Mouse (Mus musculus): ENCODE measurements around the gene Srcin1.

Srcin1 gene

GRCm38 (mm10) chr11:97489589-97490324, 86.2 kb downstream of the Srcin1 start:
- in situ Hi-C loops (cut with MboI; ENCODE audit: low pct_unique_long_range_greater_than_20kb in 1 of 2, low sequenced_read_pairs in 2 of 2, unreplicated experiment in 1 of 2), result loop anchor here (5.0 to 10.0 kb wide), 2 partner anchors 95 to 133 kb away; no protein-coding TSS in a partner anchor

- in situ Hi-C loops (cut with MboI; ENCODE audit: low pct_unique_long_range_greater_than_20kb in 1 of 2, low sequenced_read_pairs in 2 of 2, unreplicated experiment in 1 of 2), result loop anchor here (5.0 to 10.0 kb wide), 2 partner anchors 97 to 135 kb away; no protein-coding TSS in a partner anchor
Measured at GRCm38 (mm10) chr11:97487656-97488055, 88.3 kb downstream of the Srcin1 start.

- in situ Hi-C loops (cut with MboI; ENCODE audit: low pct_unique_long_range_greater_than_20kb in 1 of 2, low sequenced_read_pairs in 2 of 2, unreplicated experiment in 1 of 2), result loop anchor here (5.0 to 10.0 kb wide), 2 partner anchors 99 to 137 kb away; no protein-coding TSS in a partner anchor
Measured at GRCm38 (mm10) chr11:97485661-97486060, 90.3 kb downstream of the Srcin1 start.

GRCm38 (mm10) chr11:97479824-97480223, 96.2 kb downstream of the Srcin1 start:
- in situ Hi-C loops (cut with MboI; ENCODE audit: low pct_unique_long_range_greater_than_20kb in 1 of 2, low sequenced_read_pairs in 2 of 2, unreplicated experiment in 1 of 2), result loop anchor here in 1 of 2 experiments (10.0 kb wide), 1 partner anchor 105 kb away; no protein-coding TSS in a partner anchor

- in situ Hi-C loops (cut with MboI; ENCODE audit: low pct_unique_long_range_greater_than_20kb in 1 of 2, low sequenced_read_pairs in 2 of 2, unreplicated experiment in 1 of 2), result no loop called here
Measured at GRCm38 (mm10) chr11:97479085-97479484, 96.9 kb downstream of the Srcin1 start.

- in situ Hi-C loops (cut with MboI; ENCODE audit: low pct_unique_long_range_greater_than_20kb in 1 of 2, low sequenced_read_pairs in 2 of 2, unreplicated experiment in 1 of 2), result no loop called here
Measured at GRCm38 (mm10) chr11:97478345-97478744, 97.6 kb downstream of the Srcin1 start.

- in situ Hi-C loops (cut with MboI; ENCODE audit: low pct_unique_long_range_greater_than_20kb in 1 of 2, low sequenced_read_pairs in 2 of 2, unreplicated experiment in 1 of 2), result no loop called here
Measured at GRCm38 (mm10) chr11:97477431-97477830, 98.6 kb downstream of the Srcin1 start.

- in situ Hi-C loops (cut with MboI; ENCODE audit: low pct_unique_long_range_greater_than_20kb in 1 of 2, low sequenced_read_pairs in 2 of 2, unreplicated experiment in 1 of 2), result no loop called here
Measured at GRCm38 (mm10) chr11:97476334-97477095, 99.5 kb downstream of the Srcin1 start.

- in situ Hi-C loops (cut with MboI; ENCODE audit: low pct_unique_long_range_greater_than_20kb in 1 of 2, low sequenced_read_pairs in 2 of 2, unreplicated experiment in 1 of 2), result loop anchor here in 1 of 2 experiments (5.0 kb wide), 1 partner anchor 44 kb away; no protein-coding TSS in a partner anchor
Measured at GRCm38 (mm10) chr11:97471276-97471675, 104.7 kb downstream of the Srcin1 start.

GRCm38 (mm10) chr11:97469828-97470227, 106.2 kb downstream of the Srcin1 start:
- in situ Hi-C loops (cut with MboI; ENCODE audit: low pct_unique_long_range_greater_than_20kb in 1 of 2, low sequenced_read_pairs in 2 of 2, unreplicated experiment in 1 of 2), result loop anchor here in 1 of 2 experiments (5.0 kb wide), 1 partner anchor 43 kb away; no protein-coding TSS in a partner anchor

GRCm38 (mm10) chr11:97468639-97469287, 107.2 kb downstream of the Srcin1 start:
- in situ Hi-C loops (cut with MboI; ENCODE audit: low pct_unique_long_range_greater_than_20kb in 1 of 2, low sequenced_read_pairs in 2 of 2, unreplicated experiment in 1 of 2), result no loop called here

- in situ Hi-C loops (cut with MboI; ENCODE audit: low pct_unique_long_range_greater_than_20kb in 1 of 2, low sequenced_read_pairs in 2 of 2, unreplicated experiment in 1 of 2), result no loop called here
Measured at GRCm38 (mm10) chr11:97466444-97467160, 109.4 kb downstream of the Srcin1 start.

- in situ Hi-C loops (cut with MboI; ENCODE audit: low pct_unique_long_range_greater_than_20kb in 1 of 2, low sequenced_read_pairs in 2 of 2, unreplicated experiment in 1 of 2), result no loop called here
Measured at GRCm38 (mm10) chr11:97465957-97466356, 110.0 kb downstream of the Srcin1 start.

GRCm38 (mm10) chr11:97463991-97464390, 112.0 kb downstream of the Srcin1 start:
- in situ Hi-C loops (cut with MboI; ENCODE audit: low pct_unique_long_range_greater_than_20kb in 1 of 2, low sequenced_read_pairs in 2 of 2, unreplicated experiment in 1 of 2), result no loop called here

GRCm38 (mm10) chr11:97463166-97463565, 112.8 kb downstream of the Srcin1 start:
- in situ Hi-C loops (cut with MboI; ENCODE audit: low pct_unique_long_range_greater_than_20kb in 1 of 2, low sequenced_read_pairs in 2 of 2, unreplicated experiment in 1 of 2), result no loop called here

GRCm38 (mm10) chr11:97462538-97462937, 113.4 kb downstream of the Srcin1 start:
- in situ Hi-C loops (cut with MboI; ENCODE audit: low pct_unique_long_range_greater_than_20kb in 1 of 2, low sequenced_read_pairs in 2 of 2, unreplicated experiment in 1 of 2), result no loop called here

GRCm38 (mm10) chr11:97461307-97461820, 114.6 kb downstream of the Srcin1 start:
- in situ Hi-C loops (cut with MboI; ENCODE audit: low pct_unique_long_range_greater_than_20kb in 1 of 2, low sequenced_read_pairs in 2 of 2, unreplicated experiment in 1 of 2), result no loop called here
